Mouse (Mus musculus): ENCODE data around the gene Nol11.

GRCm38 (mm10) chr11:107124327-107124731 lies 64.9 kb downstream of the Nol11 start:
- no peak for TF ChIP-seq MYOG (IDR thresholded peaks at IDR 0.05; ENCODE audit: control insufficient read depth in 1 of 3, insufficient read depth in 1 of 3, insufficient read length in 2 of 3, low read depth in 2 of 3)
- no peak for TF ChIP-seq MAX (IDR thresholded peaks at IDR 0.05; ENCODE audit: low read depth)
